Comparison of ENCODE assay signal across 8 mouse cellular contexts in genomic region chr3:129203761-129204440, GRCm38 (mm10). TPM values are rescaled to one million over a fixed set of nuclear protein-coding genes. Genes with fewer than 3 reads are reported as not detected.
DNase-seq lines count a peak whose midpoint lies in the region; ATAC-seq and TF ChIP-seq lines count a peak whose summit lies in the region.
"Had no signal": no experiment of that assay in that cellular context is flagged by ENCODE, and none has a peak within 500 bp of the region (broad histone marks: within the 10 kb centered on the region; RNA-seq: fewer than 3 reads in every experiment).

No protein-coding gene starts in this region.

- no peak overlapping the region for H3K27ac ChIP-seq in forebrain, embryonic 16.5 days (ENCODE audit: low read length)
- no peak overlapping the region for H3K27ac ChIP-seq in liver, embryonic 14.5 days
- no peak overlapping the region for H3K27ac ChIP-seq in layer of hippocampus, adult 2 months

- H3K27me3 ChIP-seq in forebrain, embryonic 16.5 days (replicated peaks; ENCODE audit: control insufficient read depth, insufficient read depth, low read length) = peaks cover 82% of the 10 kb centered on the region
- peaks cover 94% of the 10 kb centered on the region for H3K27me3 ChIP-seq in liver, embryonic 14.5 days (ENCODE audit: control insufficient read depth, insufficient read depth, low read length)

- H3K36me3 ChIP-seq in forebrain, embryonic 16.5 days (ENCODE audit: control insufficient read depth, insufficient read depth) = no peaks in the 10 kb centered on the region
- no peaks in the 10 kb centered on the region for H3K36me3 ChIP-seq in liver, embryonic 14.5 days (replicated peaks; ENCODE audit: control insufficient read depth, insufficient read depth, low read depth)

- peak overlapping the region; percentile 45 for H3K4me3 ChIP-seq in forebrain, embryonic 16.5 days (replicated peaks; ENCODE audit: low read length)
- H3K4me3 ChIP-seq in liver, embryonic 14.5 days (ENCODE audit: insufficient read depth in 1 of 2, low read depth in 2 of 2, low read length in 2 of 2) = peak overlapping the region in 1 of 2 experiments; percentile 31; a peak in 2 of 4 replicates
- no peak overlapping the region; the same call in 1 of the 2 replicates for H3K4me3 ChIP-seq in layer of hippocampus, adult 2 months

- TF ChIP-seq CTCF in liver, embryonic 14.5 days (IDR thresholded peaks at IDR 0.05; ENCODE audit: low read depth) = no peak
- TF ChIP-seq CTCF in layer of hippocampus, adult 2 months (conservative IDR thresholded peaks at IDR 0.05) = no peak

- 0 out of 2 replicates have a peak, but pooled peaks cover 4% of the 10 kb centered on the region for H3K9me3 ChIP-seq in forebrain, embryonic 16.5 days (ENCODE audit: control insufficient read depth, low read length)
- no peaks in the 10 kb centered on the region for H3K9me3 ChIP-seq in liver, embryonic 14.5 days (ENCODE audit: control insufficient read depth, low read length)

- H3K9ac ChIP-seq in forebrain, embryonic 16.5 days (replicated peaks; ENCODE audit: low read depth, low read length) = peak overlapping the region; percentile 17; the same call in 1 of the 2 replicates
- H3K9ac ChIP-seq in liver, embryonic 14.5 days (replicated peaks) = no peak overlapping the region

- TF ChIP-seq EP300 in liver, embryonic 14.5 days (IDR thresholded peaks at IDR 0.05; ENCODE audit: low read depth) = no peak

- intact Hi-C loops in left cerebral cortex, postnatal 4 days (cut with DNase I) = loop anchor here (1.0 to 10.0 kb wide), 2 partner anchors 855 to 1119 kb away; no protein-coding TSS in a partner anchor

- peak; percentile 50 for DNase-seq in retina, embryonic 14.5 days (ENCODE audit: low spot score)
- DNase-seq in retina, postnatal 1 day = no peak
- DNase-seq in liver, embryonic 14.5 days (ENCODE audit: low read depth in 3 of 3, low spot score in 3 of 3) = no peak
- no peak for DNase-seq in c-Kit-positive CD71-positive TER-119-positive erythroid progenitor cells, embryonic 14.5 days (ENCODE audit: low spot score)
- no peak for DNase-seq in left cerebral cortex, postnatal 4 days
- DNase-seq in layer of hippocampus, adult 2 months (ENCODE audit: low spot score in 2 of 2) = no peak
- DNase-seq: kidney, adult 11 months had no signal

- H3K4me2 ChIP-seq in forebrain, embryonic 16.5 days (ENCODE audit: low read length) = peak overlapping the region; percentile 87
- peak overlapping the region; percentile 45 for H3K4me2 ChIP-seq in liver, embryonic 14.5 days (ENCODE audit: low read depth)

- peaks cover 17% of the 10 kb centered on the region for H3K4me1 ChIP-seq in forebrain, embryonic 16.5 days (replicated peaks; ENCODE audit: control insufficient read depth, insufficient read depth, low read length)
- H3K4me1 ChIP-seq in liver, embryonic 14.5 days (replicated peaks; ENCODE audit: control insufficient read depth in 2 of 2, insufficient read depth in 2 of 2, low read length in 1 of 2) = no peaks in the 10 kb centered on the region

- ATAC-seq in forebrain, embryonic 16.5 days = peak; percentile 31
- ATAC-seq in liver, embryonic 14.5 days (ENCODE audit: insufficient read depth) = no peak

- WGBS in forebrain, embryonic 16.5 days = under 1% methylated on average over 35 of the region's 35 CpGs
- 2% methylated on average over 34 of the region's 35 CpGs for WGBS in liver, embryonic 14.5 days (ENCODE audit: insufficient replicate concordance)

RNA-seq across cellular contexts. Expression of gene Pitx2, which starts 4.2 kb away (rescaled TPM):
- polyA plus RNA-seq in forebrain, embryonic 16.5 days (2015; fragmentation: Nextera tagmentation; extraction: Ambion mirVana) = 0.86 and 4.9 TPM in 2 replicates
- 0.52 and 0.71 TPM in 2 replicates for polyA plus RNA-seq in liver, embryonic 14.5 days (2012; rRNA removed)
- polyA plus RNA-seq in liver, embryonic 14.5 days (2014; fragmentation: Nextera tagmentation; extraction: Ambion mirVana) = 0.36 and 0.47 TPM in 2 replicates
- not detected for total RNA-seq in left cerebral cortex, postnatal 4 days (2021)
- total RNA-seq in layer of hippocampus, adult 2 months (2021) = not detected
